Mouse (Mus musculus): ENCODE data around the gene Alox5.

Alox5 gene

DNA sequence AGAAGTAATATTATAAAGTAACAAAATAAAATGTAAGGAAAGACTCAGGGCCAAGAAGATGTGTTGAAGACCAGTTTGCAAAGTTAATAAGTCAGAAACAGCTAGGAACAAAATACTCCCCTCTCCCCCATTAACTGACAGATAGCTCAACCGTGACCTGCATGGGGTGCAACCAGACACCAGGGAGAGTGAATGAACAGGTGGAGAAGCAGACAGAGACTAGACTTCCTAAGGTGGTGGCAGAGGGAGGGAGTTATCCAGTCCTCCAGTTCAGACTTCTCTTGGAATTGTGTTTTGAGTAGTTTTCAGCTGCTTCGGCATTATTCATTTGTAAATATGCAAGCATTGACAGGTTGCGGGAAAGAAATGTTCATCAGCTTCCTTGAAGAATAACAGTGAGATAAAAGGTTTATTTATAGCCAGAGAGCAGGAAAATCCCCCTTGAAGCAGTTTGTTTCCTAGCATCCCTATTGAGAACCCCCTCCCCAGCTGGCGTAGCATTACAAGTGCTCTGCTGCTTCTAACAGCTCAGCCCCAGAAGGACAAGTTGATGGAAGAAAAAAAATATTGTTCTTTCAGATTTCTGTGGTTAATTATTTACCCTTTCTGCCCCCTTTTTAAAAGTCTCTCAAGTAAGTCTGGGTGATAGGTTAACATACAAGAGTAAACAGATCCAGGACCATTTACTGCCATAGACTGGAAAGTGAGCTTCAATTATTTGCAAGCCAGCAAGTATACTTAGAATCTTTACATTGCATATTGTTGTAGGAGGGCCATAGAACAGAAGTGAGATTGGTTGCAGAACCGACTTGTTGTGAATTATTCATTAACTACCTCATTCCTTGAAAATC lies 75.6 kb downstream of the Alox5 start:
- no peak for DNase-seq

GRCm38 (mm10) chr6:116383582-116383981 lies 77.4 kb downstream of the Alox5 start:
- peak; percentile 47 to 55 for DNase-seq

GRCm38 (mm10) chr6:116381605-116382004 lies 79.4 kb downstream of the Alox5 start:
- no peak for DNase-seq

DNA sequence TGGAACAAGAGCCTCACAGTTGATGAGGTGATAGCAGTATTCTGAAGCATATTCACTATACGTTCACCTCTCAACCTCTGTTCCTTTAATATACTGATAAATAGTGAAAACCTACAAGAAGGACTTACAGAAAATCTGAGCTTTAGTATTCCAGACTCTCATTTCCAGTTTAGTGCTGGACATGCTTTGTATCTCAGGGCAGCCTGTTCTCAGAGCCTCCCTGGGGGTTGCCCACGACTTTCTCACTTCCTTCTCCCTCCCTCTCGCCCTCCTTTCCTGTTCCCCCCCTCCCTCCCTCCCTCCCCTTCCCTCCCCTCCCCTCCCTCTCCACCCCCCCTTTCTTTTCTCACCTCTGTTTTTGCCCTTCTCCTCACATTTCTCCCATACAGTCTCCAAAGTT lies 80.8 kb downstream of the Alox5 start:
- DNase-seq: no peak

DNA sequence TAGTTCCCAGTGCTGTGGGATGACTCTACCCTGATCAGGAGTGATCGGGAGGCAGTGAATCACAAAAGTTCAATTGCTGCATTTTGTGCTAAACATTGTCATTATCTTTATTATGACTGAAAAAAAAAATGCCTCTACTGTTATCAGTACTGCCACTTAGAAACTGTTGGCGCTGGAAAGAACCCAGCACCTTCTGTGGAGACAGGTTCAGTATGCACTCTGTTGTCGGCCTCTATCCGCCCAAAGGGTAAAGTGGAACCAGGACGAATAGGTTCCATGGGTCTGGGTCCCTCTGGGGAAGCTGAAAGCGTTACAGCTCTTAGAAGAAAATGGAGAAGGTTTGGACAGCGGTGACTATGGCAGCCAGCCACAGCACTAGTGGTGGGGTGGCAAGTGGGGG lies 82.1 kb downstream of the Alox5 start:
- DNase-seq: no peak

GRCm38 (mm10) chr6:116374618-116375017 lies 86.4 kb downstream of the Alox5 start:
- no peak for DNase-seq

- no peak for DNase-seq
These were observed 86.8 kb downstream of the Alox5 start for GRCm38 (mm10) chr6:116374136-116374535.

DNA sequence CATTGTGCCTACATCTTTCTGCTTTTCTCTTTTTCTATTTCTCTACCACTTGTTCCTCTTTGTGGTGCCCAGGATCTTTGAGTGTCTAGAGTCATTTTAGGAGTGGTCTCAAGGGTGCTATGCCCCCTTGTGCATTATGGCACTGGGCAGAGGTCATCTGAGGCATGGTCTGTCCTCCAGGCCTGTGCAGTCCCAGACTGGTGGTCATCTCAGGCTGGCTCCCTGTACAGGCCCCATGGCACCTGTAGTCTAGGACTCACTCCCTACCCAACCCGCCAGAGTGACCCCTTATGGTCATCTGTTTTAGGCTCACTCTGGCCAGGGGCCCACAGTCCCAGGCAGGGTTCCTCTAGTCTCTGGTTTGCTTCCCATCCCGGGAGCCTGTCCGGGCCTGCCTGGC lies 89.5 kb downstream of the Alox5 start:
- DNase-seq: no peak

- DNase-seq: no peak
These were observed 90.6 kb downstream of the Alox5 start for GRCm38 (mm10) chr6:116370216-116370976.

DNA sequence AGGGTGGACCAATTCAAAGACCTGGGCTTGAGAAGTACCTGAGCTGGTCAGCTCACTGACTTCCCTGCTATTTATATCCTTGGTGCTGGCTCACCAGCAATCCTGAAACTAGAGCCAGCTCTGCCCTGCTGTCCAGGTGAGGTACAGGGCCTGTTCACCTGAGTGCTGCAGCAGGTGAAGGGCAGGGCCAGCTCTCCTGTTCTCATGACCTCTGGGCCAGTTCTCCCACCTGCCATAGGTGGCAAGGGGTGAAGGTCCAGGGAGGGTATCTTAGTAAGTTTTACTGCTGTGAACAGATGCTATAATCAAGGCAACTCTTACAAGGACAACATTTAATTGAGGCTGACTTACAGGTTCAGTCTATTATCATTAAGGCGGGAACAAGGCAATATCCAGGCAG lies 91.2 kb downstream of the Alox5 start:
- DNase-seq: no peak

GRCm38 (mm10) chr6:116367971-116368370 lies 93.0 kb downstream of the Alox5 start:
- DNase-seq: no peak

- DNase-seq: no peak
These were observed 99.0 kb downstream of the Alox5 start for GRCm38 (mm10) chr6:116361993-116362392.

GRCm38 (mm10) chr6:116361463-116361862 lies 99.5 kb downstream of the Alox5 start:
- DNase-seq: no peak

Data from kidney, postnatal 25 days (tissue).